Mouse (Mus musculus): ENCODE measurements around the gene Tnfsf4. TPM values are rescaled to one million over a fixed set of nuclear protein-coding genes. Genes with fewer than 3 reads are reported as not detected.

Tnfsf4 gene
- polyA plus RNA-seq, 1 experiment from 2014 or later: not detected

DNA sequence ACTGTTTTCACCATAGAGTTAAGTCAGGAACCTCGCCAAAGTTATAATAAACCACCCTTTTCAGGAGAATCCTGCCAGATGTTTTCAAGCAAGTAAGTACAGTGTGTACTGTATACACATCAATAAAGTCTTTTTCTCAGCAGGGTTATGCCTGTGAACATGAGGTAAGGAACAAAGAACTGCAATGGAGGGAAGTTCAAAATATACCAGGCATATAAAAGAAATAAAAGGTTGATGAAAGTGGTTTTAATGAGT lies 31.8 kb downstream of the Tnfsf4 start:
- DNase-seq (ENCODE audit: low spot score) (no peak), ATAC-seq (no peak)
- Histone ChIP-seq H3K4me3 (ENCODE audit: low read depth, low read length) (no peak overlapping the region), H3K27ac (ENCODE audit: low read depth, low read length) (no peak overlapping the region), H3K9ac (ENCODE audit: low read length) (no peak overlapping the region), H3K9me3 (replicated peaks; ENCODE audit: control insufficient read depth, low read length) (no peaks in the 10 kb centered on the region), H3K36me3 (ENCODE audit: control insufficient read depth, insufficient read depth, low read length) (no peaks in the 10 kb centered on the region), H3K4me2 (ENCODE audit: low read length) (no peak overlapping the region), H3K27me3 (replicated peaks; ENCODE audit: control insufficient read depth, insufficient read depth, low read length) (no peaks in the 10 kb centered on the region), H3K4me1 (ENCODE audit: control insufficient read depth, insufficient read depth, low read length) (no peaks in the 10 kb centered on the region)
- WGBS: 89% methylated on average over 1 of the region's 1 CpGs

DNA sequence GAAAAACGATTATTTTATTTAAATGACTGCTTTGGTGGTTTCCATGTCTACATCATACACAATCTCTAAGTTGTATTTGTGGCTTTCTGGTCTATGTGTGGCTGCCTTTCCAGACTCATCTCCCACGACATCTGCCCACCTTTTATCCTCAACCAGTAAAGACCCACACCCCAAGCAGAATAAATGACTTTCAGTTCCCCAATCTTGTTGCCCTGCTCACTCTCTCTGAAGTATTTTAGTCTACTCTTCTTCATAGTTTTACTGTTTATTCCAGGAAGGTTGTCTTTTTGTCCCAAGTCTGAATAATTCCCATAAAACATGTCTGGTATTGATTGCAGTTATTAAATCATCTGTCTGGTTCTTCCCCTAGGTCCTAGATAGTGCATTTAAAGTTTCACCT lies 40.6 kb downstream of the Tnfsf4 start:
- Histone ChIP-seq H3K27me3 (replicated peaks; ENCODE audit: control insufficient read depth, insufficient read depth, low read length) (no peaks in the 10 kb centered on the region), H3K4me1 (ENCODE audit: control insufficient read depth, insufficient read depth, low read length) (no peaks in the 10 kb centered on the region), H3K4me2 (ENCODE audit: low read length) (no peak overlapping the region), H3K9me3 (replicated peaks; ENCODE audit: control insufficient read depth, low read length) (no peaks in the 10 kb centered on the region), H3K4me3 (ENCODE audit: low read depth, low read length) (no peak overlapping the region), H3K27ac (ENCODE audit: low read depth, low read length) (no peak overlapping the region), H3K36me3 (ENCODE audit: control insufficient read depth, insufficient read depth, low read length) (no peaks in the 10 kb centered on the region), H3K9ac (ENCODE audit: low read length) (no peak overlapping the region)
- DNase-seq (ENCODE audit: low spot score) (no peak), ATAC-seq (no peak)
- 70% methylated on average over 2 of the region's 2 CpGs for WGBS

DNA sequence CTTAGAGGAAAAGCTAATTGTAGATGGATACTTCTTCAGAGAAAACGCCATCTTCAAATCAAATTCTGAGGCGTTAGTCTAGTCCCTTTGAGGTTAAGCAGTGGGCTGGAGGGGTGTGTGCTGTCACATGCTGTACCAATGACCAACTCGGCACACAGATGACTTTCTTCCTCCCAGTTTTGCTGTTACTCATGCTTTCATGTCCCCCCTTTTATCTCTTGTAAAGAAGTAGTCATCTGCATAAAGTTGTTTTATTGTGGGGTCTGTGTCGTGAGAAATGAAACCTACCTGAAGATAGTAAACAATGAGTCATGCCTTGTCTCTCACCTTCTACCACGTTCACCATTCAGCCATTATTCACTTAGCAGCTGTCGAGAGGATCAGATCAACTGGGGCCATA lies 41.3 kb downstream of the Tnfsf4 start:
- 89% methylated on average over 6 of the region's 6 CpGs for whole genome bisulfite sequencing
- ATAC-seq (no peak), DNase-seq (ENCODE audit: low spot score) (no peak)
- no peak overlapping the region for H3K4me2 ChIP-seq (ENCODE audit: low read length)
- no peak overlapping the region for H3K4me3 ChIP-seq (ENCODE audit: low read depth, low read length)
- H3K4me1 ChIP-seq (ENCODE audit: control insufficient read depth, insufficient read depth, low read length): no peaks in the 10 kb centered on the region
- H3K36me3 ChIP-seq (ENCODE audit: control insufficient read depth, insufficient read depth, low read length): no peaks in the 10 kb centered on the region
- H3K9me3 ChIP-seq (replicated peaks; ENCODE audit: control insufficient read depth, low read length): no peaks in the 10 kb centered on the region
- H3K9ac ChIP-seq (ENCODE audit: low read length): no peak overlapping the region
- H3K27me3 ChIP-seq (replicated peaks; ENCODE audit: control insufficient read depth, insufficient read depth, low read length): no peaks in the 10 kb centered on the region
- no peak overlapping the region for H3K27ac ChIP-seq (ENCODE audit: low read depth, low read length)

DNA sequence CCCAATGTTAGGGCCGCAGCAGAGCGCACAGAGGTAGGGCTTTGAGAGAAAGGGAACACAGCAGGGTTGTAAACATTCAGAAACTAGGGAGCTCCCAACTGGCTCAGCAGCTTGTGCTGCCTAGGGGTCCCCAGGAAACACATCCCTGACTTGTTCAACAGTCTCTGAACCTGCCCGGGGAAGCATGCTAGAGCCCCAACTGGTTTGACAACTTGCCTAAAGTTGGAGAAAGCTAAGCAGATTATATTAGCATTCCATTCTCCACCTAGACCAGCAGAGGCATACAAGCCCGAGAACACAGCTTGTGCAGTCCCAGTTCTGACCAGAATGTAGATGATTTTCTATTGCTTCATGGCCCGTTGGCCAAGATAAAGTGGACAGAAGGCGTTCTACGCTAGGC lies 49.6 kb downstream of the Tnfsf4 start:
- H3K4me2 ChIP-seq (ENCODE audit: low read length): no peak overlapping the region
- H3K9me3 ChIP-seq (replicated peaks; ENCODE audit: control insufficient read depth, low read length): no peaks in the 10 kb centered on the region
- H3K36me3 ChIP-seq (ENCODE audit: control insufficient read depth, insufficient read depth, low read length): no peaks in the 10 kb centered on the region
- H3K27me3 ChIP-seq (replicated peaks; ENCODE audit: control insufficient read depth, insufficient read depth, low read length): no peaks in the 10 kb centered on the region
- ATAC-seq (no peak), DNase-seq (ENCODE audit: low spot score) (no peak)
- H3K4me1 ChIP-seq (ENCODE audit: control insufficient read depth, insufficient read depth, low read length): no peaks in the 10 kb centered on the region
- 72% methylated on average over 7 of the region's 7 CpGs for WGBS
- no peak overlapping the region for H3K4me3 ChIP-seq (ENCODE audit: low read depth, low read length)
- H3K27ac ChIP-seq (ENCODE audit: low read depth, low read length): no peak overlapping the region
- H3K9ac ChIP-seq (ENCODE audit: low read length): no peak overlapping the region

DNA sequence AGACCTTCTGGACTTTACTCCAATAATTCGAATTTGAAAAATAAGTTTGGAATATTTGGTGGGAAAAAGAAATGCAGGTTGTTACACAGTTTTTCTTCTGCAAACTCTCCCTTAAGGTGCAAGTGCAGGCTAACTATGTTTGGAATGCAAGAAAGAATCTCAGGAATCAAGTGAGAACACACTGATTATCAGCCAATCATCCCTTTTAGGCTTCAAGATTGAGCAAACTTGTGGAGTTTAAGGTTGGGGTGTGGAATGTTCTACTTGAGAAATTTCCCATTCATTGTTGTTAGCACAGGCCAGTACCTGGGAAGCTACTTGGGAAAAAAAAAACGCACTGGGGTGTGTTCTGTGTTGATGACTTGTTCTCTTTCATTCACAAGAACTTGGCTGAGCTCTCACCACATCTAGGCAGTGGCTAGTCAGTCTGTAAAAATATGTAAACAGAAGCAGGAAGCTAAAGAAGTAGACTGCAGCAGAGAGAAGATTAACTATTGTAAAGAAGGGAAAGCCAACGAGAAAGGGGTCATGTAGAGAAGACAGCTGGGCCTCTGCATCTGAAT lies 56.6 kb downstream of the Tnfsf4 start:
- H3K27me3 ChIP-seq (replicated peaks; ENCODE audit: control insufficient read depth, insufficient read depth, low read length): no peaks in the 10 kb centered on the region
- no peaks in the 10 kb centered on the region for H3K4me1 ChIP-seq (ENCODE audit: control insufficient read depth, insufficient read depth, low read length)
- no peak overlapping the region for H3K27ac ChIP-seq (ENCODE audit: low read depth, low read length)
- H3K9me3 ChIP-seq (replicated peaks; ENCODE audit: control insufficient read depth, low read length): no peaks in the 10 kb centered on the region
- no peaks in the 10 kb centered on the region for H3K36me3 ChIP-seq (ENCODE audit: control insufficient read depth, insufficient read depth, low read length)
- WGBS: 56% methylated on average over 3 of the region's 3 CpGs
- H3K9ac ChIP-seq (ENCODE audit: low read length): no peak overlapping the region
- DNase-seq (ENCODE audit: low spot score) (no peak), ATAC-seq (no peak)
- H3K4me2 ChIP-seq (ENCODE audit: low read length): no peak overlapping the region
- H3K4me3 ChIP-seq (ENCODE audit: low read depth, low read length): no peak overlapping the region

DNA sequence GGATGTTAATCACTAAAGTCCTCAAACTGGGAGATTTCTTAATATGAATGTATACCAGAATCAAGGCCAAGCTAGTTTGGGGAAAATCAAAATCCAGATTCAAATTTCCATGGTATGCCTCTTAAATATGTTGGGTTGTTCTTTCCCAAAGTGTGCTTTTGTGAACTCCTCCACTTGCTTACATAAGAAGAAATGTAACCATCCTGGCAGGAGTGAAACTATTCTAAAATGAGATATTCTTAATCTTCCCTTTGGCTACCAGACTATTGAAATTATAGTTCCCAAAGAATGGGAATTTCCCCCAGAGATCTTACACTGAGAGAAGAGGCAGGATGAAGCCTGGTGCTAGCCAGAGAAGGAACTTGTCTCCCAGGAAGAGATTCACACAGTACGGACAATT lies 57.0 kb downstream of the Tnfsf4 start:
- no peaks in the 10 kb centered on the region for H3K4me1 ChIP-seq (ENCODE audit: control insufficient read depth, insufficient read depth, low read length)
- DNase-seq (ENCODE audit: low spot score): no peak
- H3K4me2 ChIP-seq (ENCODE audit: low read length): no peak overlapping the region
- H3K27ac ChIP-seq (ENCODE audit: low read depth, low read length): no peak overlapping the region
- WGBS: 100% methylated on average over 1 of the region's 1 CpGs
- H3K36me3 ChIP-seq (ENCODE audit: control insufficient read depth, insufficient read depth, low read length): no peaks in the 10 kb centered on the region
- no peaks in the 10 kb centered on the region for H3K27me3 ChIP-seq (replicated peaks; ENCODE audit: control insufficient read depth, insufficient read depth, low read length)
- no peak overlapping the region for H3K4me3 ChIP-seq (ENCODE audit: low read depth, low read length)
- H3K9me3 ChIP-seq (replicated peaks; ENCODE audit: control insufficient read depth, low read length): no peaks in the 10 kb centered on the region
- H3K9ac ChIP-seq (ENCODE audit: low read length): no peak overlapping the region
- no peak for ATAC-seq

DNA sequence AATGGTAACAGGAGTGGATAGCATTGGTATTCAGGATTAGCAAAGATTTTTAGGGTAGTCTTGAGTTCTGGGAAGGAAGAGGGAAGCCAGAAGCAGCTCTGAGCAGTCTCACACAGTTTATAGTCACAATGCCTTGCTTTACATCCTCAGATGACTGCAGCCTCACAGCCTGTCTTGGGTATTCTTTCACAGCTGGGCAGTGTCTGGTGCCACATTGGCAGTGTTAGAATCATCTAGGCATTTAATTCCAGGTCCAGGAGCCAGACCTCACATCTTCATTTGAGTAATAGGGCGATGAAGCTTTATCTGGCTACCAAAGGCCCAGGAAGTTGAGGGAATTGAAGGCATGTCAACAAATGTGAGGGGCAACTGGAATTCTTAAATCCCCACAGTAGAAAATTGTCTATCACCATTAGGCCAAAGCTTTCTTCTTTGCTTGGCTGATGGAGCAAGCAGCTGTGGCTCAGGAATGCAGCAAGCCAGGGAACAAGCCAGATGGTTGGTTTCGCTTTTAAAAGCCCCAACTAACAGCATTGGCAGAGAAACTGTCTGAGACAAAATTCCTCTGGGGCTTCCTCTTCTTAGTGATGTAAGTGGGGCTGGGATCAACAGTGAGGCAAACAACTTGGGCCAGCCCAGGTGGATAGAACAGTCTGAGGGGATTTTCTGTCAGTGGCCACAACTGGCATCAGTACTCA lies 68.3 kb downstream of the Tnfsf4 start:
- Histone ChIP-seq H3K9me3 (replicated peaks; ENCODE audit: control insufficient read depth, low read length) (no peaks in the 10 kb centered on the region), H3K27me3 (replicated peaks; ENCODE audit: control insufficient read depth, insufficient read depth, low read length) (no peaks in the 10 kb centered on the region), H3K27ac (ENCODE audit: low read depth, low read length) (no peak overlapping the region), H3K4me3 (ENCODE audit: low read depth, low read length) (no peak overlapping the region), H3K9ac (ENCODE audit: low read length) (no peak overlapping the region), H3K4me2 (ENCODE audit: low read length) (no peak overlapping the region), H3K4me1 (ENCODE audit: control insufficient read depth, insufficient read depth, low read length) (no peaks in the 10 kb centered on the region), H3K36me3 (ENCODE audit: control insufficient read depth, insufficient read depth, low read length) (no peaks in the 10 kb centered on the region)
- 75% methylated on average over 2 of the region's 2 CpGs for WGBS
- DNase-seq (ENCODE audit: low spot score): no peak
- no peak for ATAC-seq

Other genes starting within 250 kb of the Tnfsf4 start
- gene Tex50, start 236.1 kb upstream of the Tnfsf4 start, polyA plus RNA-seq (2014; fragmentation: Nextera tagmentation; extraction: Ambion mirVana): not detected in 2 replicates
- 256 and 281 TPM in 2 replicates for gene Prdx6, start 144.2 kb upstream of the Tnfsf4 start, polyA plus RNA-seq (2014; fragmentation: Nextera tagmentation; extraction: Ambion mirVana)
- gene Tnfsf18, start 99.2 kb downstream of the Tnfsf4 start, polyA plus RNA-seq (2014; fragmentation: Nextera tagmentation; extraction: Ambion mirVana): not detected in 2 replicates

Measured in forebrain, embryonic 14.5 days (tissue).